Mouse (Mus musculus) stomach, embryonic 14.5 days (tissue): Measurements from ENCODE around the gene Klhl21. TPM values are rescaled to one million over a fixed set of nuclear protein-coding genes. Genes with fewer than 3 reads are reported as not detected.
A peak's percentile ranks its signal among the peaks of the same experiment; 100 is the strongest.

Source experiments
- ATAC-seq: fragments of 200-750 bp; cut with Nextera tagmentation; 2 replicates; pipeline ENCODE4 v1.8.0; 2017; ENCODE audit warnings: low read depth, moderate TSS enrichment; ENCODE audit not compliant: insufficient number of reproducible peaks, insufficient read depth, low FRiP score
- H3K27ac ChIP-seq: fragments of 300-500 bp; sonication (generic); 2 replicates; pipeline ENCODE4 v1.5.1; 2014; ENCODE audit warnings: mild to moderate bottlenecking, low read length, moderate library complexity, mixed read lengths
- H3K27me3 ChIP-seq: fragments of 300-500 bp; sonication (generic); 2 replicates; pipeline ENCODE4 v1.6.1; 2014; ENCODE audit warnings: low read length, control low read depth, mixed read lengths; ENCODE audit not compliant: control insufficient read depth, insufficient read depth
- H3K36me3 ChIP-seq: fragments of 300-500 bp; sonication (generic); 2 replicates; pipeline ENCODE4 v1.6.1; 2014; ENCODE audit warnings: mild to moderate bottlenecking, control low read depth, low read length, moderate library complexity, mixed read lengths; ENCODE audit not compliant: control insufficient read depth, insufficient read depth
- H3K4me1 ChIP-seq: fragments of 300-500 bp; sonication (generic); 2 replicates; pipeline ENCODE4 v1.6.1; 2014; ENCODE audit warnings: low read length, control low read depth, mixed read lengths; ENCODE audit not compliant: control insufficient read depth, insufficient read depth
- H3K4me2 ChIP-seq: fragments of 300-500 bp; sonication (generic); replicated peaks from 2 replicates; pipeline ENCODE4 v1.6.1; 2014; ENCODE audit warnings: low read depth, low read length, control low read depth
- H3K4me3 ChIP-seq: fragments of 300-500 bp; sonication (generic); 2 replicates; pipeline ENCODE4 v1.5.1; 2014; ENCODE audit warnings: low read depth, low read length, control low read depth
- H3K9ac ChIP-seq: fragments of 300-500 bp; sonication (generic); replicated peaks from 2 replicates; pipeline ENCODE4 v1.6.1; 2014; ENCODE audit warnings: low read depth, mild to moderate bottlenecking, control low read depth, low read length, moderate library complexity, mixed read lengths
- H3K9me3 ChIP-seq: fragments of 300-500 bp; sonication (generic); 2 replicates; pipeline ENCODE4 v1.6.1; 2016; ENCODE audit warnings: low read depth, low read length, control low read depth; ENCODE audit not compliant: control insufficient read depth
- WGBS: fragments of 180-500 bp; shearing (Covaris S2); extraction: QIAGEN DNeasy Blood & Tissue Kit; methylation state at CpG from one replicate; pipeline ENCODE4 v1.1.7; 2014; 5-methylcytosine and 5-hydroxymethylcytosine counted together
- polyA plus RNA-seq: library from polyadenylated mRNA; unstranded; fragments of >200 nt; fragmentation: Nextera tagmentation; extraction: Ambion mirVana; gene quantifications from 2 replicates; pipeline ENCODE4 v1.2.1, GENCODE M21; 2014

The Klhl21 gene
- polyA plus RNA-seq, 1 experiment from 2014 or later, result 5.8 TPM

DNA sequence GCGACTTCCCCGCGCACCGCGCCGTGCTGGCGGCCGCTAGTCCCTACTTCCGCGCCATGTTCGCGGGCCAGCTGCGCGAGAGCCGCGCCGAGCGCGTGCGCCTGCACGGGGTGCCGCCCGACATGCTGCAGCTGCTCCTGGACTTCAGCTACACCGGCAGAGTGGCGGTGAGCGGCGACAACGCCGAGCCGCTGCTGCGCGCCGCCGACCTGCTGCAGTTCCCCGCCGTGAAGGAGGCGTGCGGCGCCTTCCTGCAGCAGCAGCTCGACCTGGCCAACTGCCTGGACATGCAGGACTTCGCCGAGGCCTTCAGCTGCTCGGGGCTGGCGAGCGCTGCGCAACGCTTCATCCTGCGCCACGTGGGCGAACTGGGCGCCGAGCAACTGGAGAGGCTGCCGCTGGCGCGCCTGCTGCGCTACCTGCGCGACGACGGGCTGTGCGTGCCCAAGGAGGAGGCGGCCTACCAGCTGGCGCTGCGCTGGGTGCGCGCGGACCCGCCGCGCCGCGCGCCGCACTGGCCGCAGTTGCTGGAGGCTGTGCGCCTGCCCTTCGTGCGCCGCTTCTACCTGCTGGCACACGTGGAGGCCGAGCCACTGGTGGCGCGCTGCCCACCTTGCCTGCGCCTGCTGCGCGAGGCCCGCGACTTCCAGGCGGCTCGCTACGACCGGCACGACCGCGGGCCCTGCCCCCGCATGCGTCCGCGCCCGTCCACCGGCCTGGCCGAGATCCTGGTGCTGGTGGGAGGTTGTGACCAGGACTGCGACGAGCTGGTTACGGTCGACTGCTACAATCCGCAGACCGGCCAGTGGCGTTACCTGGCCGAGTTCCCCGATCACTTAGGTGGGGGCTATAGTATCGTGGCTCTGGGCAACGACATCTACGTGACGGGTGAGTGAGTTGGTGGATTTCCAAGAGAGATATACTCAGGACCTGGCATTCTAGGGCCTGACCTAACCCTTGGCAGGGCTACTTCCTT, 761 bp downstream of the Klhl21 start:
- Histone ChIP-seq H3K9me3 (no peaks in the 10 kb centered on the region), H3K4me3 (peak overlapping the region; percentile 68), H3K4me2 (peak overlapping the region; percentile 100), H3K27me3 (no peaks in the 10 kb centered on the region), H3K27ac (peak overlapping the region; percentile 88), H3K9ac (peak overlapping the region; percentile 62), H3K4me1 (peaks cover 34% of the 10 kb centered on the region), H3K36me3 (peaks cover 8% of the 10 kb centered on the region; the same call in 1 of the 2 replicates)
- peak; percentile 59 for ATAC-seq
- under 1% methylated on average over 115 of the region's 115 CpGs for WGBS

- peak overlapping the region; percentile 48; the same call in 1 of the 2 replicates for H3K27ac ChIP-seq
- H3K27me3 ChIP-seq, result no peaks in the 10 kb centered on the region
- H3K4me3 ChIP-seq, result peak overlapping the region; percentile 68
- 3% methylated on average over 10 of the region's 10 CpGs for WGBS
- H3K9me3 ChIP-seq, result no peaks in the 10 kb centered on the region
- H3K36me3 ChIP-seq, result peaks cover 13% of the 10 kb centered on the region; the same call in 1 of the 2 replicates
- H3K9ac ChIP-seq, result peak overlapping the region; percentile 62
- H3K4me2 ChIP-seq, result peak overlapping the region; percentile 100
- ATAC-seq, result peak; percentile 9; the same call in 1 of the 2 replicates
- H3K4me1 ChIP-seq, result peaks cover 34% of the 10 kb centered on the region
Measured at GRCm38 (mm10) chr4:152010091-152010706, 1.6 kb downstream of the Klhl21 start.

DNA sequence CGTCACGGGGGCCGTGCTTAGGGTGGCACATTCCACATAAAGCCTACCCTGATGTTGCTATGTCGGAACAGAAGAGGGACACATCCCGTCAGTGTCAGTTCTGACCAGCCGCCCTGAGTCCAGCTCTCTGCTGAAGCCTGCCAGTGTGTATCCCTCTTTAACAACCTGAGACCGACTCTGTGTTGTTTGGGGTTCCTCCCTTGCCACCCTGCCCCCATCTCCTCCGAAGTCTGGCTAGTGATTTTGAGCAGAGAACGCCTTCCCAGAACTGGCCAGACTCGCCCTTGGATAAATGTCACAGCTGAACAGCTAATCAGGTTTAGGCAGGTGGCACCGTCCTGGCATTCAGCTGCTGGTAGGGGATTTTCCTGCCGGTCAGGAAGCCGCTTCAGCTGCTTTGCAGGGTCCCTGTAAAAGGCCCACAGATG, 2.1 kb downstream of the Klhl21 start:
- H3K4me3 ChIP-seq, result peak overlapping the region; percentile 68
- ATAC-seq, result no peak
- H3K9me3 ChIP-seq, result no peaks in the 10 kb centered on the region
- H3K36me3 ChIP-seq, result peaks cover 18% of the 10 kb centered on the region; the same call in 1 of the 2 replicates
- peaks cover 34% of the 10 kb centered on the region for H3K4me1 ChIP-seq
- H3K27me3 ChIP-seq, result no peaks in the 10 kb centered on the region
- H3K9ac ChIP-seq, result peak overlapping the region; percentile 62; the same call in 1 of the 2 replicates
- WGBS, result 14% methylated on average over 13 of the region's 13 CpGs
- H3K27ac ChIP-seq, result peak overlapping the region; percentile 48; the same call in 1 of the 2 replicates
- peak overlapping the region; percentile 100 for H3K4me2 ChIP-seq

DNA sequence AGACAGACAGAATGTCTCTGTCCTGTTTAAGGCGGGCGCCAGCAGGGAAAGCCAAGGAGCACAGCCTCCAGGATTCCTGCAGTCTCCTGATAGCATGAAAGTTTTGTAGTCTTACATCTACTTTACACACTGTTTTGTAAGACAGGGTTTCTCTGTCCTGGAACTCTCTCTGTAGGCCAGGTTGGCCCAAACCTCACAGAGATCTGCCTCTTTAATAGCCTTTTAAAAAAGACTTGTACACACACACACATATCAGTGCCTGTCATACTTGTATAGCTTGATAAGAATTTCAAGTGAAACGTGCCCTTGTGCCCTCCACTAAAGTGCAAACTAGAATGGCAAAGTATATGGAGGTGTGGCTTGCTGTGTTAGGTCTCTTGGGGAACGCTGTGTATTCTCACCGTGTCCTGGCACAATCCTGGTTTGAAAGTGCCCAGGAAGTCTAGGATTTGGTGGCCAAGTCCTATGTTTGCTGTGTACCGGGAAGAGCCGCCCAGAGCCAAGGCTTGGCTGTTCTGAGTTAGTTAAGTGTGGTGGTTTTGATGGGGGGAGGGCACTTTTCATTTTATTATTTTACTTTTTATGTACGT, 2.7 kb downstream of the Klhl21 start:
- Histone ChIP-seq H3K4me3 (peak overlapping the region; percentile 68), H3K27ac (peak overlapping the region; percentile 48; the same call in 1 of the 2 replicates), H3K4me2 (peak overlapping the region; percentile 100), H3K36me3 (peaks cover 24% of the 10 kb centered on the region; the same call in 1 of the 2 replicates), H3K27me3 (no peaks in the 10 kb centered on the region), H3K9ac (no peak overlapping the region), H3K4me1 (peaks cover 34% of the 10 kb centered on the region), H3K9me3 (no peaks in the 10 kb centered on the region)
- ATAC-seq, result peak; percentile 7; the same call in 1 of the 2 replicates
- 73% methylated on average over 8 of the region's 8 CpGs for WGBS

- Histone ChIP-seq H3K27ac (no peak overlapping the region), H3K4me2 (peak overlapping the region; percentile 100), H3K9me3 (no peaks in the 10 kb centered on the region), H3K27me3 (no peaks in the 10 kb centered on the region), H3K9ac (no peak overlapping the region), H3K36me3 (peaks cover 24% of the 10 kb centered on the region; the same call in 1 of the 2 replicates), H3K4me3 (no peak overlapping the region), H3K4me1 (peaks cover 27% of the 10 kb centered on the region)
- 89% methylated on average over 16 of the region's 16 CpGs for WGBS
- no peak for ATAC-seq
Measured at GRCm38 (mm10) chr4:152012109-152012508, 3.5 kb downstream of the Klhl21 start.

GRCm38 (mm10) chr4:152013036-152013813, 4.6 kb downstream of the Klhl21 start:
- WGBS, result 86% methylated on average over 12 of the region's 12 CpGs
- Histone ChIP-seq H3K4me3 (no peak overlapping the region), H3K27ac (no peak overlapping the region), H3K27me3 (no peaks in the 10 kb centered on the region), H3K36me3 (peaks cover 30% of the 10 kb centered on the region), H3K9ac (no peak overlapping the region), H3K9me3 (no peaks in the 10 kb centered on the region), H3K4me1 (peaks cover 16% of the 10 kb centered on the region; the same call in 1 of the 2 replicates), H3K4me2 (no peak overlapping the region)
- no peak for ATAC-seq

DNA sequence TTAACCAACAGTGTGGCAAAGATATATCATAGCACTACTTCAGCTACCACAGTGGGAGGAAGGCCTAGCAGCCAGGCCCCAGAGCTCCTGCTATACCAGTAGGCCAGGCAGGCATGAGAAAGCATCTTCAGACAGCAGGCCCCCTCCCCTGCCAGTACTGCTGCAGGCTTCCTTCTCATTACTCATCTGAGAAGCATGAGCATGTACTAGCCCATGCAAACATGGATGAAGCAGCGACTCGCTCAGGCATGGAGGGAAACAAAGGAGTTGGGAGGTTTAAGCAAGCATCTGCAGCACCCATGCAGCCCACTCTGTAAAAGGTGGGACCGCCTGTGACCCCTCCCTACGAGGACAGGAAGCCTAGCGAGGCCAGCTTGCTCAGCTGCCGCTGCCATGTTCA, 10.5 kb downstream of the Klhl21 start:
- H3K27ac ChIP-seq, result no peak overlapping the region
- H3K9me3 ChIP-seq, result no peaks in the 10 kb centered on the region
- peaks cover 66% of the 10 kb centered on the region for H3K36me3 ChIP-seq
- no peak overlapping the region for H3K9ac ChIP-seq
- H3K4me3 ChIP-seq, result no peak overlapping the region
- no peak for ATAC-seq
- no peaks in the 10 kb centered on the region for H3K4me1 ChIP-seq
- 83% methylated on average over 6 of the region's 6 CpGs for WGBS
- H3K4me2 ChIP-seq, result no peak overlapping the region
- no peaks in the 10 kb centered on the region for H3K27me3 ChIP-seq
